Mouse (Mus musculus) G1E-ER4 (cell line): ENCODE measurements around the gene Fcgr4. TPM values are rescaled to one million over a fixed set of nuclear protein-coding genes. Genes with fewer than 3 reads are reported as not detected.
A peak's percentile ranks its signal among the peaks of the same experiment; 100 is the strongest.

Source experiments
- GATA1 ChIP-seq: IDR thresholded peaks from one replicate; pipeline ENCODE4 v1.8.0; 2012; ENCODE audit warnings: low read length, inconsistent platforms
- polyA plus RNA-seq: library from polyadenylated mRNA; stranded (reverse); fragments of >175 nt; gene quantifications from 2 replicates; pipeline ENCODE4 v1.2.3, GENCODE M21; 2012

Gene Fcgr4
- polyA plus RNA-seq, 1 experiment = not detected

DNA sequence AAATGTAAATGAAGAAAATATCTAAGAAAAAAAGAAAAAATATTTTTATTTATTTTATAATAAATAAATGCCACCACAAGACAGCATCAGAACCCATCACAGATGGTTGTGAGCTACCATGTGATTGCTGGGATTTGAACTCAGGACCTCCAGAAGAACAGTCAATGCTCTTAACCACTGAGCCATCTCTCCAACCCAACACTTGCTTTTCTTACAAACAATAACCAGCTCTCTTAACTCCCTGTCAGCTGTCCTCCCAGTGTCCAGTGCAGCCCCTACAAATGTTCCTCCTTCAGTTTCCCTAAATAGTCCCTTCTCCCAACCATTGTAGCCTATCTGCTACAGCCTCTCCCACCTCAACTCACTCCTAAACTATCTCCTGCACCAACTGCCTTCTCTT, 18.9 kb upstream of the Fcgr4 start:
- no peak for TF ChIP-seq GATA1

DNA sequence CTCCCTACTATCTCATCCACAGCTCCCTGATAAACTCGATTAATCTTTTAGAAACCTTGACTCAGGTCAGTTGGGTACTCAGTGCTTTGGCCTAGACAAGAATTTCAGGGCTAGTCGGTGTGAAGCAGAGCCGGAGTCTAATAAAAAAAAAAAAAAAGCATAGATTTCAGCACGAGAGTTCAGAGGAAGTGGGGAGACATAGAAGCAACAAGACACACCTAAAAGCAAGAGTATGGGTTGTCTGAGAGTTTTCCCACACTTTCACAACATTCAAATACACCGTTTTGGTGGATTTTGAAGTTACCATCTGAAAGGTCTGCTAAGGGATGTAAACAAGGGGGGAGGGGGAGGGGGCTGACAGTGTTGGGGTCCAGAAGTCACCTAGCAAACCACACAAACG, 13.6 kb upstream of the Fcgr4 start:
- TF ChIP-seq GATA1 = no peak

- TF ChIP-seq GATA1 = no peak
Measured at GRCm38 (mm10) chr1:171005586-171005985, 13.1 kb upstream of the Fcgr4 start.

DNA sequence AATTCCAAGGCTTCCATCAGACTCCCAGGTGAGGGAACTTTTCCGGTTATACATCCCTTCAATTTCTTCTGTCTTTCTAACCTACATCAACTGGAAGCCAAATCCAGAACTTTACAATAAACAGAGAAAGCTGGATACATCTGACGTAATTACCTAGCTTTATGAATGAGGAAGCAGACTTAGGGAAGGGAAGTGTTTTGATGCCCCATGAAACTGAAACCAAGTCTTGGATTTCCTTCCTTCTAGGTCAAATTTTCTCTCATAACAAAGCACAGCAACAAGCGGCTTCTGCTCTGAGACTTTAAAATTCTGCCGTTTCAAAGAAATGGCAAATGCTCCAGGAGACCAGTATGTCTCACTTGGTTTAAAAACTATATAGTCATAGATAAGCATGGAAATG, 12.4 kb upstream of the Fcgr4 start:
- no peak for TF ChIP-seq GATA1

DNA sequence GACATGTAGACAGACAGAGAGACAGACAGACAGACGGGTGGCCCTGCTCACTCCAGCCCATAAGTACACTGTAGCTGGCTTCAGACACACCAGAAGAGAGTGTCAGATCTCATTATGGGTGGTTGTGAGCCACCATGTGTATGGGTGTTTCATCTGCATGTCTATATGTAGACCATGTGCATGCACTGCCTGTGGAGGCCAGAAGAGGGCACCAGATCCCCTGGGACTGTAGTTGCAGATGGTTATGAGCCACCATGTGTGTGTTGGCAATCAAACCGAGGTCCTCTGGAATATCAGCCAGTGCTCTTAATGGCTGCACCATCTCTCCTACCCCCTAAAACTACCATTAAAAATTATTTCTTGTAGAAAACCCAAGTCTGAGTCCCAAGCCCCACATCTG, 11.8 kb upstream of the Fcgr4 start:
- no peak for TF ChIP-seq GATA1

DNA sequence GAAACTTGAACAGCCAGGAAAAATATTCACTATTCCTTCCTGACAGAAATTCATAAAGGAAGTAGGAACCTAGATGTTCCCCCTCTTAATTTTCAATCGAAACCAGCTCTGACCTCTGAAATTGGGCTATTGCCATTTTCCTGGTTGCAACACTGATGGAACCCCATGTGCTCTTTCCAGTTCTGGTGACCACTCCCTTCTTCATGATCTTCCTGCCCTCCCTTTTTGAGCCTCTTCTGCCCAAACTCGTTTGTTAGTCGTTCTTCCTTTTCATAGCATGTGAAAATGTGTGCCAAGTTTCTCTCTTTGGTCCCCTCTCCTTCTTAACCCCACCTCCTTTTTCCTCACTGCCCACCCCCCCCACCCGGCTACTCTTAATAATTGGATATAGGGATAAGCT, 7.0 kb upstream of the Fcgr4 start:
- no peak for TF ChIP-seq GATA1

- TF ChIP-seq GATA1 = no peak
Measured at GRCm38 (mm10) chr1:171016676-171017356, 1.9 kb upstream of the Fcgr4 start.

DNA sequence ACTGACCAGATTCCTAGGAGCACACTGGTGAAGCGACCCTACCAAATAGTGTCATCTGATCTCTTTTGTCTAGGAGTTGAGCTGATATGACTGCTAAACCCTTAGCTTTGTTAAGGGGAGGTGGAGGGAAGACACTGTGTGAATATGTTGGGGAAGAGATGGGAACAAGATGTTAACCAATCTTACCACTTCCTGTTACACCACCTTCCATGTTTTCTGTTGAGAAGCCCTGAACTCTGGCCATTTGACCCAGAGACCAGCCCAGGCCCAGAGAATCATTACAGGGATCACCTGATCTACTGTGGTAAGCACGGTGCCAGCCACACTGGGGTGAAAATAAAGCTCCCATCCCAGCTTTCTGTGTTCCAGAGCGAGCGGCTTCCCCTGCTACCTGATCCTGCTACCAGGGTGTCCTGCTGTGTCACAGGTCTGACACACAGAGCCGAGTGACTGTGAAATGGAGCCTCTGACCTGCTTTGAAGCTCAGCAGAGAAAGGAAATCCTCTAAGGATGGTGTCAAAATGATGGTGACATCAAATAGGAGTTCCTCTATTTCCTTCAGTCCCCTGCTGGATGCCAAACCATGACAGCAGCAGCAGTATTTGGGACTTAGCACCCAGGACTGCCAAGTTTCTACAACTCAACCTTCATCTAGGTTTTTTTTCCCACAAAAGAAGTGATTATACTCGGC, 1.1 kb upstream of the Fcgr4 start:
- no peak for TF ChIP-seq GATA1

GRCm38 (mm10) chr1:171019311-171019950, 711 bp downstream of the Fcgr4 start:
- TF ChIP-seq GATA1 = no peak

- TF ChIP-seq GATA1 = no peak
Measured at GRCm38 (mm10) chr1:171031752-171032151, 13.0 kb downstream of the Fcgr4 start.

DNA sequence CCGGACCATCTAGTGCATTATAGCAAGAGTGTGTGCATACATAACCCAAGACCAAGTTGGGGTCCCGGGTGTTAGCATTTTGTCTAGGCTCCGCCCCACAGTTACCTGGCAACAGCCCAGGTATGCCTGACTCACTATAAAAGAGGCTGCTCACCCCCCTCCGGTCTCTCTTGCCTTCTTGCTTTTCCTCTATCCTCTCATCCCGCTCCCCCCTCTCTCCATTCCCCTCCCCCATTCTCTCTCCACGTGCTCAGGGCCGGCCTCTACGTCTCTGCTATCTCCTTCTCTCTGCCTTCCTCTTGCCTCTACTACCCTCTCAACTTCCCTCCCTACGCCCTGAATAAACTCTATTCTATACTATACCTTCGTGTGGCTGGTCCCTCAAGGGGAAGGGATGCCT, 14.0 kb downstream of the Fcgr4 start:
- TF ChIP-seq GATA1 = no peak

- TF ChIP-seq GATA1 = no peak
Measured at GRCm38 (mm10) chr1:171033196-171033595, 14.5 kb downstream of the Fcgr4 start.

GRCm38 (mm10) chr1:171033756-171034155, 15.0 kb downstream of the Fcgr4 start:
- peak; percentile 17 for TF ChIP-seq GATA1

DNA sequence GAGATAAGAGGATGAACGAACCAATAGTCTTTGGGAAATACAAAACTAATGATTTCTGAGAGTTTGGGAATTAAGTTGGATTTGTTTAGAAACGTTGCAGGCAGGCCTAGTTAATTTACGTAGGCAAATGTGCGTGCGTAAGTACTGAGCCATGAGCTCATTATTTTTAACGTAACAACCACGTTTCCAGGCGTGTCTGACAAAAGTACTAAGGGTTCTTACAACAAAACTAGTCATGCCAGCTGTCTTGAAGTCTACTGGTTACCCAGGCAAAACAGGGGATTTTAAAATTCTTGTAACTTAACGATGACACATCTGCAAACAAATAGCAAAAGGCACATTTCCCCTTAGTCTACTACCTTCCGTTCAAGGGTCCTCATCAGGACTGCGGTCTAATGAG, 15.5 kb downstream of the Fcgr4 start:
- TF ChIP-seq GATA1 = peak; percentile 0

DNA sequence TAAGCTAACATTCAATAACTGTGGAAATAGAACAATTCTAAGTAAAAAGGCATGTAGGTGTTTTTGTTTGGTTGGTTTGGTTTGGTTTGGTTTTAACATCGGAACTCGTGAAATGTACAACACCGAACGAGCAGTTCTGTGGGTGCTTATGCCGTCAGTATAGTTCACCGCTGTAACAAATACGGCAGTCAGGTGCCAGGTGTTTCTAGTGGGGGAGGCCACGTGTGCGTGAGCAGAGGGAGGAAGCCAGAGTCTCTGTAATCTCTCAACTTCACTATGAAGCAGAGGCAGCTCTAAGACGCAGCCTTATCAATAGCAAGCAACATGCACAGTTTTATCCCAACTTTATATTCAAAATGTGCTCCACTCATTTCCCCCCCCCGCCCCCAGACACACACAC, 16.9 kb downstream of the Fcgr4 start:
- TF ChIP-seq GATA1 = no peak

GRCm38 (mm10) chr1:171036550-171037324, 18.0 kb downstream of the Fcgr4 start:
- TF ChIP-seq GATA1 = no peak
